Mouse (Mus musculus) fibroblast of lung, adult 2 months (primary cell): ENCODE data around the gene Hint3.
"Not testable (repeated sequence)": the region's sequence is repeated elsewhere in the genome, so short reads cannot be mapped to it uniquely, and the experiment has no call there.

Source experiments
- DNase-seq: peaks from one replicate; pipeline ENCODE4 v3.0.0-alpha.2; 2011; ENCODE audit warnings: low read depth

The Hint3 gene

GRCm38 (mm10) chr10:30629513-30629912 lies at the start of gene Hint3:
Gene Hint3, minus strand, starts transcription at chr10:30629632.
- no peak for DNase-seq

DNA sequence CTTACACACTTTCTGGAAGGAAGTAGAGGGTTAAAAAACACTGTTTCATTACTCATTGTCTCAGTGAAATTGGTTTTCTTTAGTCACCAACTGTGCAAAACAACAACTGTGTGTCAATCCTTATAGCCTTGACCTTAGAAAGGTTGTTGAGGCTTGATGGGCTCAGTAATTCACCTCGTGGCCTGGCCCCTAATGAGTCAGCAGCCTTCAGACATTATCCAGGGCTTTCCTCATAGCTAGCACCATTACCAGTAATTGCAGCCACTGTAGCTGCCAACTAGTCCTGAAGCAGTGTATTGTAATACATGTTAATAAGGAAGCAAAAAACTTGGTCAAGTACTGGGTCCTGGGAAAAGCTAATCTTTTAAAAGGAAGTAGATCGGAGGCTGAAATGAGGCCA lies 48.6 kb upstream of the Hint3 start:
- DNase-seq, result peak; percentile 68

DNA sequence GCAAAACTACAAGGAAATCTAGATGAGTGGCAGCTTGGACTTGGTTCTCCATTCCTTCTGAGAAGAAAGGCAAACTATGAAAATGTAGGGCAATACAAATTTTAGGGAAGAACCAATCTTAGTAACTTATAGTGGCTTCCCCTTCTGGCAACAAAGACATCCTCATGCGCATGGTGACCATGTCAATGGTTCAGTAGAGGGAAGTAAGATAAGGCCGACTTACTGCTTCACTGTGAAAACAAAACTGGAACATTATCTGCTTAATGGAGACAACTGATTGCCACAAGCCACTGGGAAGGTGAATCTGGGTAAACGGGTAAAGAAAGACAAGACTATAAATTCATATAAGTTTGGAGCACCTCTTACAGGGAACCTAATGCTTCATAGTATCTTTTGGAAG lies 45.4 kb upstream of the Hint3 start:
- no peak for DNase-seq

DNA sequence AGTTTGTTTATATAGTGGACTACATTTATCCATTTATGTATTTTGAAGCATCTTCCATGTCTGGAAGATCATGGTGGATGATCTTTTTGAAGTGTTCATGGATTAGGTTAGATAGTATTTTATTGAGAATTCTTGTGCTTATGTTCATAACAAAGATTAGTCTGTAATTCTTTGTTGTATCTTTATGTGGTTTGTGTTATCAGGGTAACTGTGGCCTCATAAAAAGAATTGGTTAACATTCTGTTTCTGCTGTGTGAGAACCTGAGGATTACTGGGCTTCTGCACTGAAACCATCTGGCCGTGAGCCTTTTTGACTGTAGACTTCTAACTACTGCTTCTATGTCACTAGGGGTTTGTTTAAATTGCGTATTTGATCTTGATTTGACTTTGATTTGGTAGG lies 37.1 kb upstream of the Hint3 start:
- no peak for DNase-seq

DNA sequence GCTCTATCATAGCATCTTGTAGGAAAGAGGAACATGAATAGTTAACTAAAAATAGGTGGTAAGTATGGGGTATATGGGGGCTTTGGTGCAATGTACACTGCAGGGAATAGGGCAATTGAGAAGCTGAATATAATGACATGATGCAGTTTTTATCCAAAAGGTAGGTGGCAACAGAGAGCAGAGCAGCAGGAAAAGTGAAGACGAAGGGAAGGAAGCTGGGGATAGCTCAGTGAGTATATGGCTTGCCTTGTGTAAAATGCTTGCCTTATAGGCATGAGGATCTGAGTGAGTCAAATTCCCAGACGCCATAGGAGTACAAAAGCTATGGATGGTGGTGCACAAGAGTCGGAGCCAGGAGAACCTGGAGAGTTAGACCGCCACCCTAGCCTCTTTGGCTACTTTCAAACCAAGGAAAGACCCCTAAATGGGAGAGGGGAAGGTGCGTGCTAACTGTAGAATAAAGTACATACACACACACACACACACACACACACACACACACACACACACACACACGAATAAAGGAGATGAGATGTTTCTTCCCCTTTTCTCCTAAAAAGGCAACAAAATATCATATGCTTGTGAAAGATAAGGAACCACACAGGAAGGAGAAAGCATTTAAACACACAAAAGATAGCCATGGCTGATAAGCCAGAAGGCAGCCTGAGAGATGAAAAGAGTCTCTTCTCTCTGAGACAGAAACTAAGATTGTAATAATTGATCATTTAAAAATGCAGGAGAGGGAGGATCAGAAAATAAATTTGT lies 31.3 kb upstream of the Hint3 start:
- no peak for DNase-seq

DNA sequence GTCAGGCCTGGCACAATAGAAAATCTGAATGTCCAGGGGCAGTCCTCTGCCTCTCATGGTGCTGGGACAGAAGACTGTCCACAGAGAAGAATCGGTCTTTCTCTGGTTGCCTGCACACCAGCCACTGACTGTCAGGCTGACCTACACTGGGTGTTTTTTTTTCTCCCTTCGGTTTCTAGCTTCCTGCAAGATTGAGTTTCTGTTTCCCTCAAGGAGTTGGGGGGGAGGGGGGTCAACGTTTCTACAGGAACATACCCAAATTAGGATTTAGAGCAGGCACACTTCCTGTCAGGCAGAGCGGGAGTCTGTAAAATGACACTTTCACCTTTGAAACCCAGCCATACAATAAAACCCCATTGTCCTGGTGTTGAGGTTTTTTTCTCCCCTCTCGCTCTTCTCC lies 26.2 kb upstream of the Hint3 start:
- DNase-seq, result no peak

- no peak for DNase-seq
These were observed 18.2 kb upstream of the Hint3 start for GRCm38 (mm10) chr10:30647681-30648080.

DNA sequence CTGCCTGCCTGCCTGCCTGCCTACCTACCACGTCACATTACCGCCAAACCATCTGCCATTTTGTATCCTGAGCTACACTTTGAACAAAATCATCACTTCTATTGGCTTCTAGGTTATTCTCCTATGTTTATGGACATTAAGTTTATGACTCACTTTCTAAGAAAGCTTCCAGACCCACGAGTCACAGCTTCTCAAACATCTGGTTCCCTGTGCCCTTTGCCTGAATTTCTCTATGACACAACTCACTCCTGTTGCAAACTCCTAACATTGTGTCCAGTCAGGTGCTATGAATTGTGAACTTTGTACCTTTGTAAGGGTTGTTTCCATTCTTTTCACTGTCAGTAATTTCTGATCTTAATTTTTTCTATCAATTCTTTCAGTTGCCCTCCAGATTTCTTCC lies 8.8 kb upstream of the Hint3 start:
- DNase-seq, result no peak

DNA sequence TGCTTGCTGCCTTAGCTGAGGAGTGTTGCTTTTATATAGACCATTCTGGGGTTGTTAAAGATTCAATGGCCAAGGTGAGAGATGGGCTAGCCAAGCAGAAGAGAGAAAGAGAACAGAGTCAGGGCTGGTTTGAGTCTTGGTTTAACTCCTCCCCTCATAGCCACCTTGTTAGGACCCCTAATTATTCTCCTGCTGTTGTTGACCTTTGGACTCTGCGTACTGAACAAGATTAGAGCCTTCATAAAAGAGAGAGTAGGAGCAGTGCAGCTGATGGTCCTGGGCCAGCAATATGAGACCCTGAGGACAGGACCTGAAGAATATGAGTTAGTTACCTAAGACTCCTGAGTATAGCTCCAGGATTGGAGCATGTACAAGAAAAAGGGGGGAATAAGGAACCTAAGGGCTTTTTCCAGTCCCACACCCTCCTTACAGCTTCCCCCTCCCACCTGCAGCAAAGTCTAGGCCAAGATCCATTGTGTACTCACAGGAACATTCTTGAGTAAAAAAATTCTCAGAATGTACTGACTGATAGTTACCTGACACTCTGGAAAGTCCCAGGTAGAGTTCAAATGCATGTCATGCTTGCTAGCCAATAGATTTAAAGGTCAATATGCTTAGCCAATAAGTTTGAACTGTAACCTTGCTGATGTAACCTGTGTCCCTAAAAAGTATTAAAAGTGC lies 7.2 kb upstream of the Hint3 start:
- not testable (repeated sequence) for DNase-seq

GRCm38 (mm10) chr10:30632718-30633117 lies 3.3 kb upstream of the Hint3 start:
- no peak for DNase-seq

DNA sequence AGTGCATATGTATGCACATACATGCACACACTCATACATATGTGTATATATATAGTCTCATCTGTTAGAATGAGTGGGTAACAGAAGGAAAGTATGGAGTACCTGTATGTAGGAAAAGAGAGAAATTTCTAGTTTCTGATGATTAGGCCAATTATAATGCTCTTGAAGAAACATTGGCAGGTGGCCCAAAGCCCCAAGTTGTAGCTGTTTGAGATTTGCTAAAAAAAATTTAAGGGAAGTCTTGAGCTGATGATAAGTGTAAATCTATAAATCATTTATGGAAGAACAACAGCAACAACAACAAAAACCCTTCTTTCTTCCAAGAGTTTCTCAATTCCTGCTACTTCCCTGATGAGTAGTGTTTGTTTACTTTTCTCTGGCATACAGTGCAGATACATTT lies 545 bp upstream of the Hint3 start:
- no peak for DNase-seq

DNA sequence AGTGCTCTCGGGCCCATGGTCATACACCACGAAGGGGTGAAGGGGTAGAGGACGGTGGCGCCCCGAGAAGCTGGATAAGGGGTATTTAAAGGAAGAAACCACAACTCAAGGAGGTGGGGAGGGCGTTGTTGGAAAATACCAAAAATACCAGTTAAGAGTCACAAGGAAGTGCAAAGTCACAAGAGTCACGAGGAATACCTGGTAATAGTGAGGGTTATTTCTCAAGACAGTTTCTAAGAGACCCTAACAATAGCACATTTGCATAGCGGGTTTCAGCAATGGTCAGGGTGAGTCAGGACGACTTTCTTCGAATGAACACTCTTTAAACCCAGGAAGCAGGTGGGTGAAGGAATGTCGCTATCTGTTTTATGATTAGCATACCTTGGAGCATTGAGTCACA lies 988 bp downstream of the Hint3 start:
- DNase-seq, result not testable (repeated sequence)

DNA sequence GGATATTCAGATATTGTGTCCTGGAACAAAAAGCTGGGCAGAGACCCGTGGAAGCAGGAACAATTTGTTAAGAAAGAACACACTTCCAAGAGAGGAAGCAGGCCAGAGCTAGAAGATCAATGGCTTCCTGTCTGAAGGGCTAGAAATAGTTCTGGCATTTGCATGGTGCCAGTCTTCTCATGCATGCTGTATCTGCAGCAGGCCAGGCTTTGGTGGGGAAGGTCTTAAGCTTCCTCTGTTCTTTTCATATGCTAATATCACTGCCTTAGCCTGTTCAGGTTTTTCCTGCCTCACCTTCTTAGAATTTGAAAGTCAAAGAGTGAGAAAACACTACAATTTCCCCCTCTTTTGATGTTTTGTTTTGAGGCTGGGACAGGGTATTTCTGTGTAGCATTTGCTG lies 1.9 kb downstream of the Hint3 start:
- DNase-seq, result no peak

GRCm38 (mm10) chr10:30624161-30625019 lies 5.0 kb downstream of the Hint3 start:
- no peak for DNase-seq

DNA sequence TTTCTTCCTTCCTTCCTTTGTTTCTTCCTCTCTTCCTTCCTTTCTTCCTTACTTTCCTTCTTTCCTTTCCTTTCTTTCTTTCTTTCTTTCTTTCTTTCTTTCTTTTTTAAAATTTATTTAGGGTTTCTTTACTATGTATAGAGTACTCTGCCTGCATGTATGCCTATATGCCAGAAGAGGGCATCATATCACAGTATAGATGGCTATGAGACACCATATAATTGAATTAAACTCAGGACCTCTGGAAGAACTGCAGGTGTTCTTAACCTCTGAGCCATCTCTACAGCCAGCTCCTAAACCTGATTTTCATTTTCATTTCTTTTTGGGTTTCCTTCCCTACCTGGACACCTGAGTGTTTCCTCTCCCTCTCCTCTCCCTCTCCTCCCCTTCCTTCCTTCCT lies 6.5 kb downstream of the Hint3 start:
- no peak for DNase-seq

DNA sequence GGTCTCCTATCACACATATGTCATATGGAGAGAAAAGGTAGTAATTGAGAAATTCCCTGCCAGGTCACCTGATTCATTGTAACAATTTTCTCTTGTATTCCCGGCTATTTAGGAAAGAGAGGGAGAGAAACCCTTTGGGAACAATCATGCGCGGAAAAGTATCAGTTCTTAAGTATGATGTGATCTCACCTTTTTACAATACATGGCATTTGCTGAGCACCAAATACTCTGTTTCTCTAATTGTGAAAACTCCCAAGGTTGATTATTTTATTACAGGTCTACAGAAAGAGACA lies 10.6 kb downstream of the Hint3 start:
- DNase-seq, result no peak

- DNase-seq, result peak; percentile 95
These were observed 11.1 kb downstream of the Hint3 start for GRCm38 (mm10) chr10:30618091-30618917.

GRCm38 (mm10) chr10:30613039-30613438 lies 16.4 kb downstream of the Hint3 start:
- DNase-seq, result no peak

- DNase-seq, result no peak
These were observed 19.8 kb downstream of the Hint3 start for GRCm38 (mm10) chr10:30609614-30610013.

GRCm38 (mm10) chr10:30608109-30608508 lies 21.3 kb downstream of the Hint3 start:
- no peak for DNase-seq

- DNase-seq, result peak; percentile 72
These were observed 28.9 kb downstream of the Hint3 start, which contains the start of gene Trmt11 for GRCm38 (mm10) chr10:30600542-30600966. Gene Trmt11, minus strand, starts transcription at chr10:30600749.

GRCm38 (mm10) chr10:30600094-30600534 lies 29.3 kb downstream of the Hint3 start:
- no peak for DNase-seq
